Mouse (Mus musculus): Measurements from ENCODE around the gene Supt6. TPM values are rescaled to one million over a fixed set of nuclear protein-coding genes. Genes with fewer than 3 reads are reported as not detected.

Gene Supt6
- polyA plus RNA-seq, 1 experiment from 2014 or later: 22.9 TPM

- Histone ChIP-seq H3K36me3 (peaks cover 95% of the 10 kb centered on the region), H3K9me3 (replicated peaks) (no peaks in the 10 kb centered on the region), H3K4me3 (replicated peaks) (no peak overlapping the region), H3K27ac (replicated peaks) (peak overlapping the region; percentile 66), H3K27me3 (replicated peaks) (no peaks in the 10 kb centered on the region), H3K4me1 (no peaks in the 10 kb centered on the region), H3K9ac (replicated peaks) (no peak overlapping the region), H3K4me2 (no peak overlapping the region)
- ATAC-seq (ENCODE audit: low FRiP score): peak; percentile 85
- 69% methylated on average over 11 of the region's 11 CpGs for WGBS
These were observed 30.0 kb downstream of the Supt6 start for GRCm38 (mm10) chr11:78215709-78216317.

- no peak for ATAC-seq (ENCODE audit: low FRiP score)
- no peak overlapping the region for H3K4me2 ChIP-seq
- no peak overlapping the region for H3K9ac ChIP-seq (replicated peaks)
- H3K27ac ChIP-seq (replicated peaks): no peak overlapping the region
- H3K4me1 ChIP-seq: no peaks in the 10 kb centered on the region
- 95% methylated on average over 14 of the region's 14 CpGs for WGBS
- no peaks in the 10 kb centered on the region for H3K9me3 ChIP-seq (replicated peaks)
- no peak overlapping the region for H3K4me3 ChIP-seq (replicated peaks)
- H3K27me3 ChIP-seq (replicated peaks): no peaks in the 10 kb centered on the region
- H3K36me3 ChIP-seq: peaks cover 96% of the 10 kb centered on the region
These were observed 32.5 kb downstream of the Supt6 start for GRCm38 (mm10) chr11:78213086-78213817.

- peaks cover 2% of the 10 kb centered on the region; the same call in 1 of the 2 replicates for H3K4me1 ChIP-seq
- no peak overlapping the region for H3K4me2 ChIP-seq
- 95% methylated on average over 5 of the region's 5 CpGs for WGBS
- ATAC-seq (ENCODE audit: low FRiP score): no peak
- no peak overlapping the region for H3K9ac ChIP-seq (replicated peaks)
- H3K9me3 ChIP-seq (replicated peaks): no peaks in the 10 kb centered on the region
- no peaks in the 10 kb centered on the region for H3K27me3 ChIP-seq (replicated peaks)
- peaks cover 98% of the 10 kb centered on the region for H3K36me3 ChIP-seq
- no peak overlapping the region for H3K4me3 ChIP-seq (replicated peaks)
- no peak overlapping the region for H3K27ac ChIP-seq (replicated peaks)
These were observed 34.3 kb downstream of the Supt6 start for GRCm38 (mm10) chr11:78211513-78211912.

GRCm38 (mm10) chr11:78210615-78211014, 35.2 kb downstream of the Supt6 start:
- Histone ChIP-seq H3K9me3 (replicated peaks) (no peaks in the 10 kb centered on the region), H3K27ac (replicated peaks) (no peak overlapping the region), H3K9ac (replicated peaks) (no peak overlapping the region), H3K4me2 (no peak overlapping the region), H3K27me3 (replicated peaks) (no peaks in the 10 kb centered on the region), H3K4me3 (replicated peaks) (no peak overlapping the region), H3K4me1 (peaks cover 11% of the 10 kb centered on the region; the same call in 1 of the 2 replicates), H3K36me3 (peaks cover 96% of the 10 kb centered on the region)
- ATAC-seq (ENCODE audit: low FRiP score): no peak
- WGBS: 77% methylated on average over 7 of the region's 7 CpGs

GRCm38 (mm10) chr11:78209886-78210285, 35.9 kb downstream of the Supt6 start:
- Histone ChIP-seq H3K36me3 (peaks cover 90% of the 10 kb centered on the region), H3K27me3 (replicated peaks) (no peaks in the 10 kb centered on the region), H3K4me1 (peaks cover 12% of the 10 kb centered on the region; the same call in 1 of the 2 replicates), H3K9me3 (replicated peaks) (no peaks in the 10 kb centered on the region), H3K4me2 (no peak overlapping the region), H3K27ac (replicated peaks) (no peak overlapping the region), H3K9ac (replicated peaks) (no peak overlapping the region), H3K4me3 (replicated peaks) (no peak overlapping the region)
- ATAC-seq (ENCODE audit: low FRiP score): no peak
- WGBS: 96% methylated on average over 6 of the region's 6 CpGs

GRCm38 (mm10) chr11:78207190-78207589, 38.6 kb downstream of the Supt6 start:
- WGBS: 59% methylated on average over 7 of the region's 7 CpGs
- H3K27ac ChIP-seq (replicated peaks): no peak overlapping the region; the same call in 1 of the 2 replicates
- H3K36me3 ChIP-seq: peaks cover 69% of the 10 kb centered on the region
- no peak overlapping the region for H3K4me2 ChIP-seq
- no peak overlapping the region for H3K4me3 ChIP-seq (replicated peaks)
- ATAC-seq (ENCODE audit: low FRiP score): no peak
- peaks cover 18% of the 10 kb centered on the region; the same call in 1 of the 2 replicates for H3K4me1 ChIP-seq
- H3K27me3 ChIP-seq (replicated peaks): no peaks in the 10 kb centered on the region
- no peaks in the 10 kb centered on the region for H3K9me3 ChIP-seq (replicated peaks)
- no peak overlapping the region for H3K9ac ChIP-seq (replicated peaks)

GRCm38 (mm10) chr11:78205361-78206206, 40.2 kb downstream of the Supt6 start:
- peak overlapping the region; percentile 72 for H3K27ac ChIP-seq (replicated peaks)
- WGBS: 16% methylated on average over 13 of the region's 13 CpGs
- peaks cover 53% of the 10 kb centered on the region for H3K36me3 ChIP-seq
- no peaks in the 10 kb centered on the region for H3K27me3 ChIP-seq (replicated peaks)
- no peak overlapping the region for H3K4me3 ChIP-seq (replicated peaks)
- no peak overlapping the region for H3K4me2 ChIP-seq
- peak; percentile 53 for ATAC-seq (ENCODE audit: low FRiP score)
- no peak overlapping the region for H3K9ac ChIP-seq (replicated peaks)
- no peaks in the 10 kb centered on the region for H3K9me3 ChIP-seq (replicated peaks)
- H3K4me1 ChIP-seq: peaks cover 18% of the 10 kb centered on the region; the same call in 1 of the 2 replicates

GRCm38 (mm10) chr11:78204287-78204686, 41.5 kb downstream of the Supt6 start:
- H3K27me3 ChIP-seq (replicated peaks): no peaks in the 10 kb centered on the region
- H3K9me3 ChIP-seq (replicated peaks): no peaks in the 10 kb centered on the region
- H3K4me3 ChIP-seq (replicated peaks): no peak overlapping the region
- no peak overlapping the region for H3K9ac ChIP-seq (replicated peaks)
- H3K4me1 ChIP-seq: peaks cover 18% of the 10 kb centered on the region; the same call in 1 of the 2 replicates
- peak overlapping the region; percentile 72; the same call in 1 of the 2 replicates for H3K27ac ChIP-seq (replicated peaks)
- ATAC-seq (ENCODE audit: low FRiP score): no peak
- no peak overlapping the region for H3K4me2 ChIP-seq
- peaks cover 40% of the 10 kb centered on the region for H3K36me3 ChIP-seq
- 44% methylated on average over 6 of the region's 6 CpGs for WGBS

GRCm38 (mm10) chr11:78202372-78202771, 43.4 kb downstream of the Supt6 start:
- Histone ChIP-seq H3K4me2 (no peak overlapping the region), H3K27ac (replicated peaks) (no peak overlapping the region), H3K4me1 (peaks cover 18% of the 10 kb centered on the region; the same call in 1 of the 2 replicates), H3K4me3 (replicated peaks) (no peak overlapping the region), H3K27me3 (replicated peaks) (no peaks in the 10 kb centered on the region), H3K9ac (replicated peaks) (no peak overlapping the region), H3K36me3 (peaks cover 21% of the 10 kb centered on the region), H3K9me3 (replicated peaks) (no peaks in the 10 kb centered on the region)
- ATAC-seq (ENCODE audit: low FRiP score): no peak
- WGBS: 94% methylated on average over 3 of the region's 3 CpGs

GRCm38 (mm10) chr11:78195101-78195863, 50.5 kb downstream of the Supt6 start:
- Histone ChIP-seq H3K4me1 (peaks cover 14% of the 10 kb centered on the region), H3K4me2 (peak overlapping the region; percentile 49), H3K36me3 (peaks cover 30% of the 10 kb centered on the region), H3K9ac (replicated peaks) (0 out of 2 replicates have a peak overlapping the region, but pooled peaks have one; percentile 23), H3K9me3 (replicated peaks) (no peaks in the 10 kb centered on the region), H3K27ac (replicated peaks) (no peak overlapping the region), H3K27me3 (replicated peaks) (no peaks in the 10 kb centered on the region), H3K4me3 (replicated peaks) (peak overlapping the region; percentile 36)
- ATAC-seq (ENCODE audit: low FRiP score): no peak
- WGBS: 67% methylated on average over 23 of the region's 23 CpGs
